Mouse (Mus musculus) heart, adult 2 months (tissue): ENCODE results near the gene Tut1.

Source experiments
- CTCF ChIP-seq: fragments of 200-600 bp; IDR thresholded peaks from 2 replicates; pipeline ENCODE4 v1.8.1; 2022; ENCODE audit warnings: antibody characterized with exemption, mild to moderate bottlenecking, moderate library complexity
- POLR2A ChIP-seq: fragments of 200-500 bp; IDR thresholded peaks from 2 replicates; pipeline ENCODE4 v1.6.1; 2011; ENCODE audit warnings: mild to moderate bottlenecking, low read depth, low read length, control low read depth; ENCODE audit not compliant: insufficient read depth

DNA sequence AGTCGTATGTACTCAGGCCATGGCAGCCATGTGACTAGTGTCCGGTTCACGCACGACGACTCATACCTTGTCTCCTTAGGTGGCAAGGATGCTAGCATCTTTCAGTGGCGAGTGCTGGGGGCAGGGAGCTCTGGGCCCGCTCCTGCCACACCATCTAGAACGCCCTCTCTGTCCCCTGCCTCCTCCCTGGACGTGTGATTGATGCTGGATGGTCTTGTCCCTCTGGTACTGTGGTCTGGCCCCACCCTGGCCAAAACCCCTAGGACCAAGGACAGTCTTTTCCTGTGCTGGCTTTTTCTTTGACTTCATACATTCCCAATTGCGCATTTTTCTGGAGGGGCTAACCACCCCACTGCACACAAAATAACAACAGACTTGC, 12.5 kb upstream of the Tut1 start:
- TF ChIP-seq CTCF, result no peak
- no peak for TF ChIP-seq POLR2A
